Mouse (Mus musculus) lung, embryonic 15.5 days (tissue): ENCODE results near the gene Tulp3. TPM values are rescaled to one million over a fixed set of nuclear protein-coding genes. Genes with fewer than 3 reads are reported as not detected.

Experiments
- polyA plus RNA-seq: library from polyadenylated mRNA; unstranded; fragments of >200 nt; fragmentation: Nextera tagmentation; extraction: Ambion mirVana; gene quantifications from 2 replicates; pipeline ENCODE4 v1.2.1, GENCODE M21; 2015

The Tulp3 gene
- polyA plus RNA-seq, 1 experiment from 2014 or later: 21.6 TPM

Other genes with a start within 250 kb of the Tulp3 start
- gene Tspan9, start 212.3 kb downstream of the Tulp3 start, polyA plus RNA-seq: 128 and 130 TPM in 2 replicates
- gene Tead4, start 55.0 kb downstream of the Tulp3 start, polyA plus RNA-seq: 5.1 and 5.6 TPM in 2 replicates
- gene Rhno1, start 7.1 kb upstream of the Tulp3 start, polyA plus RNA-seq: 125 TPM in 2 replicates
- 37.7 and 41.1 TPM in 2 replicates for gene Foxm1, start 7.1 kb upstream of the Tulp3 start, polyA plus RNA-seq
- 0.22 and 0.48 TPM in 2 replicates for gene Tex52, start 19.6 kb upstream of the Tulp3 start, polyA plus RNA-seq
- gene Gm44596, start 19.7 kb upstream of the Tulp3 start, polyA plus RNA-seq: not detected in 2 replicates
- gene Nrip2, start 43.4 kb upstream of the Tulp3 start, polyA plus RNA-seq: 3.0 and 3.7 TPM in 2 replicates
- 33.4 and 33.7 TPM in 2 replicates for gene Itfg2, start 69.1 kb upstream of the Tulp3 start, polyA plus RNA-seq
- 470 and 477 TPM in 2 replicates for gene Fkbp4, start 82.8 kb upstream of the Tulp3 start, polyA plus RNA-seq
- gene Pzp, start 170.9 kb upstream of the Tulp3 start, polyA plus RNA-seq: 0.25 and 2.0 TPM in 2 replicates
- gene A2ml1, start 225.8 kb upstream of the Tulp3 start, polyA plus RNA-seq: 2.4 and 2.8 TPM in 2 replicates